Mouse (Mus musculus) B cell, adult (primary cell): ENCODE measurements around the gene Olfr1313. TPM values are rescaled to one million over a fixed set of nuclear protein-coding genes. Genes with fewer than 3 reads are reported as not detected.

ENCODE experiments used
- total RNA-seq: library from RNA; stranded (reverse); gene quantifications from 4 replicates; pipeline ENCODE4 v1.2.4, GENCODE M21; 2023; ENCODE audit not compliant: inconsistent age

Olfr1313 gene
- total RNA-seq: not detected in 4 replicates

GRCm38 (mm10) chr2:112077743-112078142 is at the start of gene Olfr1313:
Gene Olfr1313 (minus strand): TSS chr2:112077843.

GRCm38 (mm10) chr2:112115340-112115739 is 37.7 kb upstream of the Olfr1313 start, which contains the start of gene Olfr1315-ps1:
Gene Olfr1315-ps1 (minus strand): TSS chr2:112115440.

GRCm38 (mm10) chr2:112096681-112097080 is 19.0 kb upstream of the Olfr1313 start, which contains the start of gene Olfr1314:
Gene Olfr1314 (minus strand): TSS chr2:112096781.

GRCm38 (mm10) chr2:112050138-112050537 is 27.5 kb downstream of the Olfr1313 start, which contains the start of gene Olfr1312:
Gene Olfr1312 (minus strand): TSS chr2:112050238.

GRCm38 (mm10) chr2:112024312-112024711 is 53.3 kb downstream of the Olfr1313 start, which contains the start of gene Olfr1311:
Gene Olfr1311 (minus strand): TSS chr2:112024412.

Other genes with a start within 250 kb of the Olfr1313 start
- not detected in 4 replicates for gene Olfr1305, start 200.7 kb downstream of the Olfr1313 start, total RNA-seq
- gene Olfr1306, start 161.6 kb downstream of the Olfr1313 start, total RNA-seq: not detected in 4 replicates
- gene Olfr1307, start 128.4 kb downstream of the Olfr1313 start, total RNA-seq: 0.03 TPM in 3 of 4 replicates, not detected in the other
- not detected in 4 replicates for gene Olfr1308, start 112.9 kb downstream of the Olfr1313 start, total RNA-seq
- not detected in 4 replicates for gene Olfr1309, start 87.6 kb downstream of the Olfr1313 start, total RNA-seq
- gene Olfr1310, start 65.1 kb downstream of the Olfr1313 start, total RNA-seq: not detected in 4 replicates
- gene Olfr1311, start 53.4 kb downstream of the Olfr1313 start, total RNA-seq: not detected in 4 replicates
- not detected in 4 replicates for gene Olfr1312, start 27.6 kb downstream of the Olfr1313 start, total RNA-seq
- gene Olfr1314, start 18.9 kb upstream of the Olfr1313 start, total RNA-seq: not detected in 4 replicates
- not detected in 4 replicates for gene Olfr1315-ps1, start 37.6 kb upstream of the Olfr1313 start, total RNA-seq
- not detected in 4 replicates for gene Olfr1316, start 57.1 kb upstream of the Olfr1313 start, total RNA-seq
- gene Olfr1317, start 62.5 kb upstream of the Olfr1313 start, total RNA-seq: not detected in 4 replicates
- gene Olfr1318, start 76.4 kb upstream of the Olfr1313 start, total RNA-seq: not detected in 4 replicates
- 7.0 to 10.3 TPM (median 9.0 TPM) in 4 replicates for gene Lpcat4, start 161.6 kb upstream of the Olfr1313 start, total RNA-seq
- not detected in 4 replicates for gene Nutm1, start 181.4 kb upstream of the Olfr1313 start, total RNA-seq
- gene Nop10, start 184.1 kb upstream of the Olfr1313 start, total RNA-seq: 61.1 to 71.6 TPM (median 67.0 TPM) in 4 replicates
- gene Slc12a6, start 188.0 kb upstream of the Olfr1313 start, total RNA-seq: 308 to 321 TPM (median 314 TPM) in 4 replicates
- gene Gm21985, start 188.5 kb upstream of the Olfr1313 start, total RNA-seq: 0.27 to 0.70 TPM (median 0.30 TPM) in 3 of 4 replicates, not detected in the other